Mouse (Mus musculus) limb, embryonic 14.5 days (tissue): ENCODE measurements around the gene Rgs7bp. TPM values are rescaled to one million over a fixed set of nuclear protein-coding genes. Genes with fewer than 3 reads are reported as not detected.

ENCODE experiments used
- ATAC-seq: fragments of 200-750 bp; cut with Nextera tagmentation; 2 replicates; pipeline ENCODE4 v1.8.0; 2017; ENCODE audit warnings: low read depth, moderate number of reproducible peaks, moderate TSS enrichment; ENCODE audit not compliant: low FRiP score
- DNase-seq: peaks from one replicate; pipeline ENCODE4 v3.0.0-alpha.2; 2015; ENCODE audit warnings: low spot score
- H3K27ac ChIP-seq: fragments of 300-500 bp; sonication (generic); replicated peaks from 2 replicates; pipeline ENCODE4 v1.5.1; 2014; ENCODE audit warnings: low read depth, mild to moderate bottlenecking, low read length, moderate library complexity, mixed read lengths
- H3K27me3 ChIP-seq: fragments of 300-500 bp; sonication (generic); 2 replicates; pipeline ENCODE4 v1.6.1; 2014; ENCODE audit warnings: low read length, mixed read lengths; ENCODE audit not compliant: control insufficient read depth, insufficient read depth
- H3K36me3 ChIP-seq: fragments of 300-500 bp; sonication (generic); 2 replicates; pipeline ENCODE4 v1.6.1; 2014; ENCODE audit warnings: mild to moderate bottlenecking, low read length, moderate library complexity, mixed read lengths; ENCODE audit not compliant: control insufficient read depth, insufficient read depth
- H3K4me1 ChIP-seq: fragments of 300-500 bp; sonication (generic); 2 replicates; pipeline ENCODE4 v1.6.1; 2014; ENCODE audit warnings: antibody characterized with exemption, low read length, mixed read lengths; ENCODE audit not compliant: control insufficient read depth, insufficient read depth
- H3K4me2 ChIP-seq: fragments of 300-500 bp; sonication (generic); replicated peaks from 2 replicates; pipeline ENCODE4 v1.6.1; 2014; ENCODE audit warnings: low read depth, mild to moderate bottlenecking, low read length, moderate library complexity; ENCODE audit not compliant: severe bottlenecking
- H3K4me3 ChIP-seq: fragments of 300-500 bp; sonication (generic); replicated peaks from 2 replicates; pipeline ENCODE4 v1.5.1; 2014; ENCODE audit warnings: low read length
- H3K9ac ChIP-seq: fragments of 300-500 bp; sonication (generic); 2 replicates; pipeline ENCODE4 v1.6.1; 2014; ENCODE audit warnings: mild to moderate bottlenecking, low read depth, low read length, moderate library complexity; ENCODE audit not compliant: severe bottlenecking
- H3K9me3 ChIP-seq: fragments of 300-500 bp; sonication (generic); 2 replicates; pipeline ENCODE4 v1.6.1; 2016; ENCODE audit warnings: low read length; ENCODE audit not compliant: control insufficient read depth
- POLR2A ChIP-seq: fragments of 200-500 bp; IDR thresholded peaks from 2 replicates; pipeline ENCODE4 v1.8.0; 2012; ENCODE audit warnings: inconsistent platforms, mild to moderate bottlenecking, moderate library complexity, borderline replicate concordance; ENCODE audit not compliant: insufficient read depth, insufficient read length; ENCODE audit errors: extremely low read depth
- WGBS: fragments of 180-500 bp; shearing (Covaris S2); extraction: QIAGEN DNeasy Blood & Tissue Kit; methylation state at CpG from one replicate; pipeline ENCODE4 v1.1.7; 2014; 5-methylcytosine and 5-hydroxymethylcytosine counted together
- polyA plus RNA-seq, 2 experiments: library from polyadenylated mRNA; depleted of rRNA in 1 of 2; stranded (reverse) in 1 of 2; unstranded in 1 of 2; fragments of >200 nt; fragmentation: Nextera tagmentation in 1 of 2; extraction: Ambion mirVana in 1 of 2; gene quantifications; 2 replicates each; pipeline versions ENCODE4 v1.2.1 to v1.2.3; 2012 to 2014

Gene Rgs7bp
- polyA plus RNA-seq, 2 experiments = 3.1 to 4.5 TPM

GRCm38 (mm10) chr13:105037816-105038215 is 16.9 kb downstream of the Rgs7bp start:
- Histone ChIP-seq H3K4me1 (no peaks in the 10 kb centered on the region), H3K36me3 (no peaks in the 10 kb centered on the region), H3K4me2 (no peak overlapping the region), H3K9me3 (no peaks in the 10 kb centered on the region), H3K27ac (no peak overlapping the region), H3K27me3 (no peaks in the 10 kb centered on the region), H3K9ac (no peak overlapping the region), H3K4me3 (no peak overlapping the region)
- ATAC-seq = no peak
- TF ChIP-seq POLR2A = no peak
- no peak for DNase-seq
- 87% methylated on average over 12 of the region's 12 CpGs for WGBS

- no peak overlapping the region for H3K4me2 ChIP-seq
- no peak overlapping the region for H3K27ac ChIP-seq
- no peaks in the 10 kb centered on the region for H3K36me3 ChIP-seq
- no peak for TF ChIP-seq POLR2A
- DNase-seq = no peak
- no peaks in the 10 kb centered on the region for H3K4me1 ChIP-seq
- no peaks in the 10 kb centered on the region for H3K27me3 ChIP-seq
- no peak overlapping the region for H3K4me3 ChIP-seq
- no peak for ATAC-seq
- H3K9ac ChIP-seq = no peak overlapping the region
- H3K9me3 ChIP-seq = no peaks in the 10 kb centered on the region
These were observed 22.8 kb downstream of the Rgs7bp start for GRCm38 (mm10) chr13:105031882-105032281.

GRCm38 (mm10) chr13:105028276-105028675 is 26.5 kb downstream of the Rgs7bp start:
- 66% methylated on average over 3 of the region's 3 CpGs for WGBS
- DNase-seq (no peak), ATAC-seq (no peak)
- no peak overlapping the region for H3K4me3 ChIP-seq
- no peaks in the 10 kb centered on the region for H3K9me3 ChIP-seq
- no peak overlapping the region for H3K9ac ChIP-seq
- H3K27me3 ChIP-seq = no peaks in the 10 kb centered on the region
- H3K4me2 ChIP-seq = no peak overlapping the region
- no peak for TF ChIP-seq POLR2A
- H3K36me3 ChIP-seq = no peaks in the 10 kb centered on the region
- no peaks in the 10 kb centered on the region for H3K4me1 ChIP-seq
- no peak overlapping the region for H3K27ac ChIP-seq

- H3K9ac ChIP-seq = no peak overlapping the region
- H3K36me3 ChIP-seq = no peaks in the 10 kb centered on the region
- DNase-seq (no peak), ATAC-seq (no peak)
- H3K9me3 ChIP-seq = no peaks in the 10 kb centered on the region
- WGBS = 66% methylated on average over 9 of the region's 9 CpGs
- no peaks in the 10 kb centered on the region for H3K4me1 ChIP-seq
- no peak overlapping the region for H3K4me3 ChIP-seq
- no peak for TF ChIP-seq POLR2A
- H3K4me2 ChIP-seq = no peak overlapping the region
- no peaks in the 10 kb centered on the region for H3K27me3 ChIP-seq
- no peak overlapping the region for H3K27ac ChIP-seq
These were observed 38.2 kb downstream of the Rgs7bp start for GRCm38 (mm10) chr13:105016577-105016976.

- Histone ChIP-seq H3K27ac (no peak overlapping the region), H3K4me3 (no peak overlapping the region), H3K9me3 (no peaks in the 10 kb centered on the region), H3K36me3 (no peaks in the 10 kb centered on the region), H3K9ac (no peak overlapping the region), H3K27me3 (no peaks in the 10 kb centered on the region), H3K4me1 (no peaks in the 10 kb centered on the region), H3K4me2 (no peak overlapping the region)
- ATAC-seq = peak; percentile 86
- WGBS = 58% methylated on average over 8 of the region's 8 CpGs
- no peak for TF ChIP-seq POLR2A
- DNase-seq = peak; percentile 49
These were observed 38.9 kb downstream of the Rgs7bp start for GRCm38 (mm10) chr13:105015710-105016404.

- H3K4me2 ChIP-seq = no peak overlapping the region
- DNase-seq (no peak), ATAC-seq (no peak)
- H3K4me1 ChIP-seq = no peaks in the 10 kb centered on the region
- H3K4me3 ChIP-seq = no peak overlapping the region
- TF ChIP-seq POLR2A = no peak
- H3K27me3 ChIP-seq = no peaks in the 10 kb centered on the region
- WGBS = 87% methylated on average over 5 of the region's 5 CpGs
- H3K36me3 ChIP-seq = no peaks in the 10 kb centered on the region
- no peaks in the 10 kb centered on the region for H3K9me3 ChIP-seq
- no peak overlapping the region for H3K9ac ChIP-seq
- H3K27ac ChIP-seq = no peak overlapping the region
These were observed 43.4 kb downstream of the Rgs7bp start for GRCm38 (mm10) chr13:105011300-105011699.
